Mouse (Mus musculus) liver, embryonic 11.5 days (tissue): ENCODE results near the gene Arl6ip1. TPM values are rescaled to one million over a fixed set of nuclear protein-coding genes. Genes with fewer than 3 reads are reported as not detected.

Source experiments
- ATAC-seq: fragments of 200-750 bp; cut with Nextera tagmentation; replicated peaks from 2 replicates; pipeline ENCODE4 v1.8.0; 2017; ENCODE audit warnings: moderate number of reproducible peaks, mild to moderate bottlenecking, moderate TSS enrichment, moderate library complexity; ENCODE audit not compliant: low FRiP score
- DNase-seq: peaks from one replicate; pipeline ENCODE4 v3.0.0-alpha.2; 2017; ENCODE audit warnings: low spot score
- H3K27ac ChIP-seq: fragments of 300-500 bp; sonication (generic); 2 replicates; pipeline ENCODE4 v1.5.1; 2014; ENCODE audit warnings: mild to moderate bottlenecking, low read depth, low read length, control low read depth
- H3K27me3 ChIP-seq: fragments of 300-500 bp; sonication (generic); replicated peaks from 2 replicates; pipeline ENCODE4 v1.6.1; 2014; ENCODE audit warnings: low read length, mixed read lengths; ENCODE audit not compliant: control insufficient read depth, insufficient read depth
- H3K36me3 ChIP-seq: fragments of 300-500 bp; sonication (generic); 2 replicates; pipeline ENCODE4 v1.6.1; 2014; ENCODE audit warnings: mild to moderate bottlenecking, low read length, moderate library complexity, mixed read lengths; ENCODE audit not compliant: control insufficient read depth, insufficient read depth
- H3K4me1 ChIP-seq: fragments of 300-500 bp; sonication (generic); replicated peaks from 2 replicates; pipeline ENCODE4 v1.6.1; 2014; ENCODE audit warnings: low read length, mixed read lengths; ENCODE audit not compliant: control insufficient read depth, insufficient read depth
- H3K4me2 ChIP-seq: fragments of 300-500 bp; sonication (generic); 2 replicates; pipeline ENCODE4 v1.6.1; 2014; ENCODE audit warnings: mild to moderate bottlenecking, control low read depth, moderate library complexity
- H3K4me3 ChIP-seq: fragments of 300-500 bp; sonication (generic); 2 replicates; pipeline ENCODE4 v1.5.1; 2014; ENCODE audit warnings: low read depth, low read length, control low read depth
- H3K9ac ChIP-seq: fragments of 300-500 bp; sonication (generic); 2 replicates; pipeline ENCODE4 v1.6.1; 2014; ENCODE audit warnings: low read depth, low read length, control low read depth
- H3K9me3 ChIP-seq: fragments of 300-500 bp; sonication (generic); 2 replicates; pipeline ENCODE4 v1.6.1; 2016; ENCODE audit warnings: low read length, inconsistent platforms, mixed read lengths; ENCODE audit not compliant: control insufficient read depth
- WGBS: fragments of 180-500 bp; shearing (Covaris S2); extraction: QIAGEN DNeasy Blood & Tissue Kit; methylation state at CpG from one replicate; pipeline ENCODE4 v1.1.7; 2014; 5-methylcytosine and 5-hydroxymethylcytosine counted together
- polyA plus RNA-seq: library from polyadenylated mRNA; unstranded; fragments of >200 nt; fragmentation: Nextera tagmentation; extraction: Ambion mirVana; gene quantifications from 2 replicates; pipeline ENCODE4 v1.2.1, GENCODE M21; 2014

The Arl6ip1 gene
- polyA plus RNA-seq, 1 experiment from 2014 or later: 279 TPM

DNA sequence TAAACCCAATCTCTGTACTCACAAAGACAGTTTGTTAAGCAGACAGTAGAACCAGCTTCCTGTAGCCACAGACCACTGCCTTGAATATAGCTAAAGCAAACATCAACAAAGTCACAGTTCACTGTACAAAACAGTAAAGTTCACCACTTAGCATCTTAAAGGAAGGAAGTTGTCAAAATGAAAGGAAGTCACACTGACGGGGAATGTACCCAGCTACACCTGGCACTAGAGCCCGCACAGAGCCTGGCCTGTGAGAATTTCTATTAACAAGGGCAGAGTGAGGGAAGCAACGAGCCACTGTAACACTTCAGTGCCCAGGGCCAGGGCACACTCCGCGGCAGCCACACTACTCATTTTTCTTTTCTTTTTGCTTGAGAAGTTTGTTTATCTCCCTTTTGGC lies 9.5 kb downstream of the Arl6ip1 start:
- Histone ChIP-seq H3K9ac (no peak overlapping the region), H3K4me3 (no peak overlapping the region), H3K9me3 (no peaks in the 10 kb centered on the region), H3K27ac (no peak overlapping the region), H3K4me2 (no peak overlapping the region), H3K36me3 (peaks cover 46% of the 10 kb centered on the region), H3K27me3 (no peaks in the 10 kb centered on the region), H3K4me1 (peaks cover 5% of the 10 kb centered on the region)
- 84% methylated on average over 5 of the region's 5 CpGs for WGBS
- ATAC-seq (no peak), DNase-seq (no peak)

DNA sequence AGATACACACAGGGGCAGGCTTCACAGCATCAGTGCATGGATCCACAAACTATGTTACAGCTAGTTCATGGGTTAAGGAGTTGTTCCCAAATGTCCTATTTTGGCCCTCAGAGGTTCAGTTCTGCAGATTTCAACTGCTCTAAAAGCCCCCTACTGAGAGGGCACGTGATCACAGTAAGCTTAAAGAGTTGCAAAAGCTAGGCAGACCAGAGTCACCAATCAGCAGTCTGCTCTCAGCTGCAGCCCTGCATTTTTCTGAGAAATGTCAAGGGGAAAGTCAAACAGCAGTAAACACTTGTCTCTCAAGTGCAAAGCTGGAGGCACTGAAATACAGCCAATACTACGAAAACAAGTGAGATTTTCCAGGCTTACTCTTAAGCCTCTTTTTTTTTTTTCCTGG lies 10.3 kb downstream of the Arl6ip1 start:
- 70% methylated on average over 2 of the region's 2 CpGs for WGBS
- H3K27ac ChIP-seq: no peak overlapping the region

DNA sequence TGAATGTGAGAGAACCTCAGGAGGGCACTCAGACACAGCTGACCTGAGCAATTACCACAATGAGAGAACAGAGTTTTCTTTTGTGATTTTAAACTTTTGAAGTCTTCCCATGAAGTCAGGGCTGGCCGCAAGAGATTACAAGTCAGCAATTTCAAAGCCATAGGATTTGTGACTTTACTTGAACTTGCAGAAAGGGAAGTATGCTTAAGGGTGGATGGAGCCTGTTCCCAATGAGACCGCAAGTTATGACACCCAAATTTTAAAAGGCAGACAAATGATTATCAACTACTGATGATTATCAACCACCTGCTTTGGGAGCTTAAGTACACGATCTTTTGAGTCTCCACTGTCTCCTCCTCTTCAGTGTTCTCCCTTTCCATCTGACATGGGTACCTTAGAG lies 11.0 kb downstream of the Arl6ip1 start:
- Histone ChIP-seq H3K27ac (no peak overlapping the region), H3K27me3 (no peaks in the 10 kb centered on the region), H3K4me1 (peaks cover 10% of the 10 kb centered on the region), H3K4me3 (no peak overlapping the region), H3K4me2 (no peak overlapping the region), H3K9ac (no peak overlapping the region), H3K36me3 (peaks cover 52% of the 10 kb centered on the region), H3K9me3 (no peaks in the 10 kb centered on the region)
- DNase-seq: no peak
- ATAC-seq: no peak
- 73% methylated on average over 3 of the region's 3 CpGs for WGBS

More for the DNA sequence above, 10.3 kb downstream of the Arl6ip1 start:
- no peaks in the 10 kb centered on the region for H3K27me3 ChIP-seq
- ATAC-seq (no peak), DNase-seq (no peak)
- no peak overlapping the region for H3K9ac ChIP-seq
- no peaks in the 10 kb centered on the region for H3K9me3 ChIP-seq
- H3K4me1 ChIP-seq: peaks cover 5% of the 10 kb centered on the region
- no peak overlapping the region for H3K4me3 ChIP-seq
- H3K36me3 ChIP-seq: peaks cover 48% of the 10 kb centered on the region
- H3K4me2 ChIP-seq: no peak overlapping the region

DNA sequence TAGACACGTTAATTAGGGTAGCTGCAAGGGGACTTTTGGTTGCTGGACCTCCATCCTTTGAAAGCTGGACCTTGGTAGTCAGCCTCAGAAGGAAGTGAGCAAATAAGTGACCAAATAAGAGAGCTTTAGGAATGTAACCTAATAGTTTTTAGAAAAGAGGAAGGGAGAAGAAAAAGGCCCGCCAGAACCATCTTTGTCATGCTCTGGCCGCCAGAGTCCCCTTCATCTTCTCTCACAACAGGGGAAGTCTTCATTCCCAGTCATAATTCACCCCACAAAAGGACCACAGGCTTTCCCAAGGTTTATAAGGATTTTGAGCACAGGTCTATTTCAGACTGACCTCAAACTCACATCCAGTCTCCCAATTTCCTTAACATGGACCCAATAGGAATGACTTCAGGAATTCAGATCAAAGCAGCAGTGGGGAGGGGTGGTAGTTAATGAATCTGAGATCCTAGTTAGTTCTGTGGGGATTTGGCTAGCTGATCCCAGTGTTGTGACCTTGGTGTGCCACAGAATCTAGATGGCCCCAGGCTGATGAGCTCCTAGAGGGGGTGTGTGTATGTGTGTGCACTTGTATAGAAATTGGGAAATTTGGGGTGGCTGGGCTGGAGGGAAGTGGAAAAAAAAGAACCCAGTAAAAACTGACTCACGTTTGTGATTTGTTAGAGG lies 11.8 kb downstream of the Arl6ip1 start:
- peaks cover 17% of the 10 kb centered on the region for H3K4me1 ChIP-seq
- peak overlapping the region; percentile 28; the same call in 1 of the 2 replicates for H3K27ac ChIP-seq
- ATAC-seq (no peak), DNase-seq (no peak)
- H3K27me3 ChIP-seq: no peaks in the 10 kb centered on the region
- no peaks in the 10 kb centered on the region for H3K9me3 ChIP-seq
- no peak overlapping the region for H3K4me3 ChIP-seq
- no peak overlapping the region for H3K4me2 ChIP-seq
- 46% methylated on average over 4 of the region's 4 CpGs for WGBS
- peak overlapping the region; percentile 14; the same call in 1 of the 2 replicates for H3K9ac ChIP-seq
- H3K36me3 ChIP-seq: peaks cover 53% of the 10 kb centered on the region

DNA sequence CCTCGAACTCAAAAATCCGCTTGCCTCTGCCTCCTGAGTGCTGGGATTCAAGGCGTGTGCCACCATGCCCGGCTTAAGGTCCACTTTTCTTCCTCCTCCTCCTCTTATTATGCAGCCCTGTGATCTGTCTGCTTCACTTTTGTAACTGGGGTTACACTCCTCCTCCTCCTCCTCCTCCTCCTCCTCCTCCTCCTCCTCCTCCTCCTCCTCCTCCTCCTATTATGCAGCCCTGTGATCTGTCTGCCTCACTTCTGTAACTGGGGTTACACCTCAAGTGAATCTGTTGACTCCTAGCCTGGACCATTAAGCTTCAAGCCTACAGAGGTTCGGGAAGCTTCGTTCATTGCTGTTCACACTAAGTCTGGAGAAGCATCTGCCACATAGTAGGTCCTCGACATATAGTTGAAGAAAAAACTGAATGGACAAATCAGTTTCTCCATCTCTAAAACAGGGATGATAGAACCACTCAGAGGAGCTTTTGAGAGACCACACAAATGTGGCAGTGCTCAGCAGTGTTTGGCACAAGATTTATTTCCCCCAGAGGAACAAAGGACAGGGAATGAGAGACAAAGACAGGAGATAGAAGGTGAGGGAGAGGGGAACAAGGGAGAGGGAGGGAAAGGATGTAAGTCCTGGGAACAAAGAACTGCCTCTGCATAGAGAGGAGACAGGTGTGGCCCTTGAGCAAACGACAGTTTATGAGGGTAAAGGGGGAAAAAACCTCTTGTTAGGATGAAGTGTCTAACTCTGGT lies 12.5 kb downstream of the Arl6ip1 start:
- Histone ChIP-seq H3K4me1 (peaks cover 20% of the 10 kb centered on the region), H3K4me2 (peak overlapping the region; percentile 95), H3K9ac (peak overlapping the region; percentile 81), H3K4me3 (peak overlapping the region; percentile 100), H3K9me3 (no peaks in the 10 kb centered on the region), H3K27me3 (no peaks in the 10 kb centered on the region), H3K27ac (peak overlapping the region; percentile 62; the same call in 1 of the 2 replicates), H3K36me3 (peaks cover 55% of the 10 kb centered on the region)
- 14% methylated on average over 8 of the region's 8 CpGs for WGBS
- ATAC-seq (no peak), DNase-seq (no peak)

- peak within 1 kb of the TSS; percentile 100 for H3K4me3 ChIP-seq
- peak within 1 kb of the TSS; percentile 91 for H3K27ac ChIP-seq
- H3K4me2 ChIP-seq: peak within 1 kb of the TSS; percentile 95
- DNase-seq: peak; percentile 89
- no peaks in the 10 kb centered on the region for H3K9me3 ChIP-seq
- peak within 1 kb of the TSS; percentile 100 for H3K9ac ChIP-seq
- under 1% methylated on average over 40 of the region's 40 CpGs for WGBS
- H3K27me3 ChIP-seq: no peaks in the 10 kb centered on the region
- ATAC-seq: peak; percentile 76
- peaks cover 29% of the 10 kb centered on the region for H3K4me1 ChIP-seq
- H3K36me3 ChIP-seq: peaks cover 63% of the 10 kb centered on the region
Measured at GRCm38 (mm10) chr7:118115877-118116568, 13.4 kb downstream of the Arl6ip1 start, which contains the start of gene Rps15a. Gene Rps15a, minus strand, starts transcription at chr7:118116188.

DNA sequence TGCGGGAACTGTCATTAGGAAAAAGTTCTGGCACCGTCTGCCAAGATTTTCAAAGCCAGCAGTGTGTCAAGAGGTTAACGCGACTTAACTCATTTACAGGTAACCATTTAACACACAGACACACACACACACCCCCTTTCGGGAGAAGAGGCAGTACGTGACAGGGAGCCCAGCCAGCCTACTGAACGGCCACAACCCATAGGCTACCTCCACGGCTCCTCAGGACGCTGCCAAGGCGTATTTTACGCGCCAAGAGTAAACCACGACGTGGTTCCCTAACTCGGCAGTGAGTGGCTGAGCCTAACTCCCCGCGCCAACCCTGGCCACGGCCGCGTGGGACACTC lies 14.0 kb downstream of the Arl6ip1 start:
- peaks cover 34% of the 10 kb centered on the region for H3K4me1 ChIP-seq
- H3K36me3 ChIP-seq: peaks cover 63% of the 10 kb centered on the region
- no peak for DNase-seq
- H3K4me2 ChIP-seq: peak overlapping the region; percentile 95
- peak overlapping the region; percentile 91 for H3K27ac ChIP-seq
- H3K9ac ChIP-seq: peak overlapping the region; percentile 100
- no peaks in the 10 kb centered on the region for H3K9me3 ChIP-seq
- peak; percentile 26 for ATAC-seq
- 0% methylated on average over 20 of the region's 20 CpGs for WGBS
- H3K4me3 ChIP-seq: peak overlapping the region; percentile 100
- no peaks in the 10 kb centered on the region for H3K27me3 ChIP-seq

DNA sequence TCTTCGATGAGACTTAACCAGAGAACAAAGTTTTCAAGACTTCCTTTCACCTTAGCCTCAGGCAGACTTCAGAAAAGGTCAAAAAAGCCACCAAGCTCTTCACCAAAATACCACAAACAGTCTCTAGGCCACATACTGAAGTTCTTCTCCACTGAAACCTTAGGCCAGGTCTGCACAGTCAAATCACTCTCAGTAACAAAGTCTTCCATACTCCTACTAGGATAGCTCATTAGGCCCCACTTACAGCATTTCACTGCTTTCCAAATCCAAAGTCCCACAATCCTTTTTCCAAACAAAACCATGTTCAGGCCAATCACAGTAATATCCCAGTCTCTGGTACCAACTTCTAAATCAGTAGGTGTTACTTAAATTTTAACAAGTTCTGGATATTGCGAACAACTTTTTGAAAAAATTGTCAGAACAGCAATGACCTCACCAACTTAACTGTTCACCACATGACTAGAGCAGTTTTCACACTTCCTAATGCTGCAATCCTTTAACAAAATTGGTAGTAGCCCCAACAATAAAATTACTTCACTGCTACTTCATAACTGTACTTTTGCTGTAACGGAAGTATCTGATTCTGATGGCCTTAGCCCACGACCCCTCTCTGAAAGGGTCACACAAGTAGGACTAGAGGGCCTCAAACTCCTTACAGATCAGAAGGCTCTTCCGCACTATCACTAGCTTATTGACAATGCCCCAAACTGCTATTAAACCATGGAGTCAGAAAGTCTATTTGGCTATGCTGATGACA lies 15.7 kb downstream of the Arl6ip1 start:
- DNase-seq (no peak), ATAC-seq (no peak)
- Histone ChIP-seq H3K9ac (peak overlapping the region; percentile 100), H3K4me1 (peaks cover 37% of the 10 kb centered on the region), H3K9me3 (no peaks in the 10 kb centered on the region), H3K36me3 (peaks cover 65% of the 10 kb centered on the region), H3K4me2 (peak overlapping the region; percentile 95), H3K27me3 (no peaks in the 10 kb centered on the region), H3K4me3 (peak overlapping the region; percentile 100), H3K27ac (peak overlapping the region; percentile 43)
- 50% methylated on average over 5 of the region's 5 CpGs for WGBS
